Mouse (Mus musculus): ENCODE data around the gene Iqsec3. TPM values are rescaled to one million over a fixed set of nuclear protein-coding genes. Genes with fewer than 3 reads are reported as not detected.

Gene Iqsec3
- polyA plus RNA-seq, 1 experiment from 2014 or later, result 0.03 TPM

Small RNA genes within 50 kb of the gene (microRNA-seq; reads per million reads assigned to microRNA genes)
- not detected for gene Gm24855

Other genes with a start within 250 kb of the Iqsec3 start
- gene Usp18, start 227.8 kb downstream of the Iqsec3 start, polyA plus RNA-seq (2016; fragmentation: Nextera tagmentation; extraction: Ambion mirVana), result 0.21 and 0.99 TPM in 2 replicates
- gene Slc6a13, start 173.5 kb downstream of the Iqsec3 start, polyA plus RNA-seq (2016; fragmentation: Nextera tagmentation; extraction: Ambion mirVana), result 1.1 and 1.7 TPM in 2 replicates
- 0.55 and 1.0 TPM in 2 replicates for gene Slc6a12, start 130.6 kb downstream of the Iqsec3 start, polyA plus RNA-seq (2016; fragmentation: Nextera tagmentation; extraction: Ambion mirVana)
- gene A2m, start 161.7 kb upstream of the Iqsec3 start, polyA plus RNA-seq (2016; fragmentation: Nextera tagmentation; extraction: Ambion mirVana), result 0.80 and 1.3 TPM in 2 replicates

All from limb, embryonic 10.5 days (tissue).